Mouse (Mus musculus) neutrophil, adult 5-6 weeks (primary cell): ENCODE results near the gene Cmss1. TPM values are rescaled to one million over a fixed set of nuclear protein-coding genes. Genes with fewer than 3 reads are reported as not detected.
A peak's percentile ranks its signal among the peaks of the same experiment; 100 is the strongest.

ENCODE experiments used
- ATAC-seq: fragments of 151-379, 151-347 bp; 2 replicates; pipeline ENCODE4 v1.8.0; 2017; ENCODE audit warnings: mild to moderate bottlenecking, moderate TSS enrichment; ENCODE audit not compliant: insufficient number of reproducible peaks, poor library complexity, low FRiP score, severe bottlenecking; ENCODE audit errors: extremely low read depth
- total RNA-seq: library from RNA; stranded (forward); fragments of 200-1000 nt; gene quantifications from 2 replicates; pipeline ENCODE4 v1.2.3, GENCODE M21; 2017

The Cmss1 gene
- total RNA-seq, 1 experiment from 2014 or later: 2.6 TPM

- no peak for ATAC-seq
Observed at GRCm38 (mm10) chr16:57445096-57446094, 161.3 kb downstream of the Cmss1 start.

- ATAC-seq: peak; percentile 41; the same call in 1 of the 2 replicates
Observed at GRCm38 (mm10) chr16:57440706-57441437, 165.8 kb downstream of the Cmss1 start.

DNA sequence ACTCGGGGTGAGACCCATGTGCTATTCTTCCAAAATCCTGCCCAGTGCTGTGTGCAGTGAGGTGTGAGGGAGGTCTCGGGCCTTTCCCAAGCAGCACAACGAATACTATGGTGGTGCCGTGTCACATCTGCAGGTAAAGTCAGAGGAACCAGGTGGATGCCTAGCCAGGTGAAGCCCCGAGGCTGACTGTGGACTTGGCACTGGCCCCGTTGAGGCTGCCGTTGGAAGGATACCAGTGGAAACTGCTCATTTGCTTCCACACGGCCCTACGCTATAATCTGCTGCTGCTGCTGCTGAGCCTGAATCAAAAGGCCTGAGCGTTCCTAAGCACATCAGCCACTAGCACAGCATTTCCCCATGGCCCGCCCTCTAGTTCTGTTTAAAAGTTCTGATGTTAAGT lies 167.5 kb downstream of the Cmss1 start:
- ATAC-seq: no peak

GRCm38 (mm10) chr16:57438288-57438685 lies 168.4 kb downstream of the Cmss1 start:
- ATAC-seq: no peak

DNA sequence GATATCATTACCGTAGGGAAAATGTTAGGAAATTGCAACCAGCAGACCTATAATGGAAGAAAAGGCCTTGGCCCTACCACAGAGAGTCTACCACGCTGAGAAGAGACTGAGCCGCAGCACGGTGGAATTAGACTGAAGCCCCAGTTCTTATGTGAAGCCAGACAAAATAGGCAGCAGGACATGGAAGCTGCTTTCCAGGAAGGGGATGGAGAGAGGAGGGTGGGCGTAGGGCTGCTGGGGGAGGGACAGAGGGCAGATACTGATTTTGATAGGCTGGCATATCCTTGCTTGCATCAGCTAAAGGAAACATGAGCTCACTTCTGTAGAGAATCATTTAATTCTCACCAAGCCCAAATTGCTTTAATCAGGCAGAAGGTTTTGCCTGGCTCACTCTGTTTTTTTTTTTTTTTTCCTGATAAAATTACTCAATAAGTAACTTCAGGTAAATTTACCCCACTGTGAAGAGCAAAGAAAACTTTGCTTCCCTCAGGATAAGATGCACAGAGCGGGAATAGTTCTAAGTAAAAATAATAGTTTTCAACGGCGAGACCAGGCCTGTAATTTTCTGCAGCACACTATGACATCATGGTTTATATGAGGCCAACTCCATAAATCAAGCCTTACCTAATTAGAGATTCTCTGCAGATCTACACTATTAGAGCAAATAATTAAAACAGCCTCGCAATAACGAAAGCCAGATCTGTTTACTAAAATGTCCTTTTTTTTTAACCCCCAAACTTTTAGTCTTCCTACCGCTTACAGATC lies 169.0 kb downstream of the Cmss1 start:
- ATAC-seq: no peak

- peak; percentile 69; the same call in 1 of the 2 replicates for ATAC-seq
Observed at GRCm38 (mm10) chr16:57434640-57435039, 172.0 kb downstream of the Cmss1 start.

GRCm38 (mm10) chr16:57433671-57434070 lies 173.0 kb downstream of the Cmss1 start:
- no peak for ATAC-seq

DNA sequence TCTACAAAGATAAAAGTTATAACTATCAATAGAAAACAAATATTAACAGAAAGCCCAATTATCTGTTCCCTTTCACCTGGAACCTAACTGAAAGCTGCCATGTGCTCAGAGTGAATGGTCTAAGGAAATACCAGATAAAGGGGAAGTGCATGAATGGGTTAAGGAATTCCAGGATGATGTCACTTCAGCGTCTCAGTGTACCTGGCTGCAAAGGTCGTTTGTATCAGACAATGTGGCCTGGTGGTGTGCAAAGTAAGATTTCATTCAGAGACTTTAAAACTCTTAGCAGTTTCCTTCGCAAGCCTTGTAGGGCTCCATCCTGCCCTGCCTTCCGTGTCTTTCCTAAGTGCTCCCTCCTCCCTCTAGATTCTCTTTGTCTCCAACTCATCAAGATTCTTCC lies 173.5 kb downstream of the Cmss1 start:
- ATAC-seq: no peak

GRCm38 (mm10) chr16:57431294-57431693 lies 175.4 kb downstream of the Cmss1 start:
- no peak for ATAC-seq

- ATAC-seq: no peak
Observed at GRCm38 (mm10) chr16:57428977-57429376, 177.7 kb downstream of the Cmss1 start.

GRCm38 (mm10) chr16:57427516-57428285 lies 179.0 kb downstream of the Cmss1 start:
- no peak for ATAC-seq

GRCm38 (mm10) chr16:57426680-57427079 lies 180.0 kb downstream of the Cmss1 start:
- ATAC-seq: no peak

DNA sequence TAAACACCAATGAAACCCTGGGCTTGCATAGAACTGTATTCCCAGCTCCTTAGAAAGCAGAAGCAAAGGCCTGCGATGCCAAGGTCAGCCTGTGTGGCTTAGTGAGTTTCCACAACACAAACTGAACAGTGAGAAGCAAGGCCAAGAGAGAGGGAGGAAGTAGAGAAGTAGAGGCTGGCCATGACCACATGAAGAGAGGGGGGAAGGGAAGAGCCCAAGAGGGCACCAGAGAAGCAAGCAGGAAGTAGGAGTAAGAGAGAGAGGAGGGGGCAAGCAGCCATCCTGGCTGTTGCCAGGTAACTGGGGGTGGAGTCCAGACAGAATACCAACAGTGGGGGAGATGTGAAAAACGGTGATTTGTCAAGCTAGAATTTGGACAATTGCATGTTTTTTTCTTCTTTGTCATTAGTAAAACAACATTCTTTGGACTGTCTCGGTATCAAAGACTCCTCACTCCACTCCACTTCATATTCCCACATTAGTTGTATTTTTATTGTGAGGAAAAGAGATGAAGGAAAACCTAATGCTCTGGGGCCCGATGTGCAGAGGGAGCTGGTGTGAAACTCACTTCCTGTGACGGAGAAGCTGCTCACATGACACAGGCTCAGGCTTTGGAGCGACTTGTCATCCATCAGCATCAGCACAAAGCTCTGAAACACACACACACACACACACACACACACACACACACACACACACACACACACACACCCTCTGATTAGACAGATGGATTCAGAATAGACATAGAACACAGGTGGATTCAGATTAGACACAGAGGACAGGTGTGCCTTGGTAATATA lies 183.5 kb downstream of the Cmss1 start:
- peak; percentile 85 for ATAC-seq

DNA sequence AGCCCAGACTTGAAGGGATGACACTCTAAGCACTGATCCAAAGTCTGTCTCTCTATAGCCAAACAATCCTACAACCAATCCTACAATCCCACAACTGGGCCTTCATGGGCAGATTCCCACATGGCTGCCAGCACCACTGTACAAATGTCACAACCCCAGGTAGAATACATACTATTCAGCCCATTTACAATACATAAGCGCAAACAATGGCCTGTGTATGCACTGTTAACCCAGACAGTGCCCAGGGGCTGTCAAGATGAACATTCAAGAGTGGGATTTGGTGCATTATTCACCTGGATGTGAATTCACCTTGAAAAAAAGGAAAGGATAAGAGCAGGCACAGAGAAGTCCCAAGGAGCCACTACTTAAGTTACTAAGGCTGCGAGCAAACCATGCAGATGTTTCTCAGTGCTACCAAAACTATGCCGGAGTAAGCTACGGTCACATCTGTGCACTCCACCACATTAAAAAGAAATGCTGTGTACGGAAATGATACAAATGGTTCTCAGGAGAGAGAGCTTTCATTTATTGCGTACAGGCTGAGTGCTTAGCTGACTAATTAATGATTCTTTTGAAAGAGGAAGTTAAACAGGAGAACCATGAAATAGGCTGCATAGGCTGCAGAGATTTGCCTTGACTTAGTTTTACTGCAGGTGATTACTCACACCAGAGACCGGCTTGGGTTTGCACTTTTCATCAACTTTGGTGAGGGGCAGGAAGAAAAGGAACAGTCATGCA lies 184.8 kb downstream of the Cmss1 start:
- peak; percentile 58 for ATAC-seq

DNA sequence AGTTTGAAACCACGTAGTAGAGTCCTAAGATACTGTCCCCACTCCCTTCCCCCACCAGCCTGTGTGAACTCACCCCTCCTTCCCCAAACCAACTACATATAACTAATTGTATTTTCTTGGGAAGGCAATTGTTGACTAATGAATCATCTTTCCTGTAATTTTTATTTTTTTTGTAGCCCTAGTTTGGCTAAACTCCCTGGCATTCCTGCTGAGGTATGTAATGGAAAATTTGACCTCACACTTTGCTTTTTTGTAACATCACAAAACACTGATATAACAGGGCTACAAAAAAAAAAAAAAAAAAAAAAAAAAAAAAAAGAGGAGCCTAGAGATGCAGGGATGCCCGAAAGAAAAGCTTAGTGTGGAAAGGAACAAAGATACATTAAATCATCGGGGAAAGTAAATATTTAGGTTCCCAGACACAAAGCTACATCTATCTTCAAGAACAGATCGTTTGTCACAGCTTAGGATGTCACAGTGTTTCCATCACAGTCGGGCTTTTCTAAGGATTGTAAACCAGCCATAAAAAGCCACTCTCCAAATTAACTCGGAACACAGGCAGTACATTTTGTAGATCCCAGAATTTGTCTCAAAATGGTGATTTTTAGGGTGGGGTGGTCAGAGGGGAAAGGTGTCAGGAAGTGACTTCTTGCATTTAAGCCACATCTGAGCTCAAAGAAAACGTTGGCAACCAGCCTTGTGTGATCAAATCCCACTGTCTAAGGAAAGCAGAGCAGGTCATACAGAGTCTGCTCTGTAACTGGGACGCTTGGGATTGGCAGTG lies 185.7 kb downstream of the Cmss1 start:
- ATAC-seq: no peak

- ATAC-seq: no peak
Observed at GRCm38 (mm10) chr16:57419881-57420280, 186.8 kb downstream of the Cmss1 start.
